Mouse (Mus musculus) forebrain, embryonic 10.5 days (tissue): ENCODE results near the gene Mcoln1. TPM values are rescaled to one million over a fixed set of nuclear protein-coding genes. Genes with fewer than 3 reads are reported as not detected.

ENCODE experiments used
- DNase-seq: peaks from one replicate; pipeline ENCODE4 v3.0.0-alpha.2; 2017; ENCODE audit warnings: low spot score; ENCODE audit errors: extremely low spot score
- H3K27ac ChIP-seq: fragments of 300-500 bp; sonication (generic); 2 replicates; pipeline ENCODE4 v1.5.1; 2016; ENCODE audit warnings: mild to moderate bottlenecking
- H3K27me3 ChIP-seq: fragments of 300-500 bp; sonication (generic); 2 replicates; pipeline ENCODE4 v1.6.1; 2016; ENCODE audit warnings: mild to moderate bottlenecking; ENCODE audit not compliant: poor library complexity, severe bottlenecking
- H3K36me3 ChIP-seq: fragments of 300-500 bp; sonication (generic); replicated peaks from 2 replicates; pipeline ENCODE4 v1.6.1; 2016; ENCODE audit warnings: mild to moderate bottlenecking, moderate library complexity
- H3K4me1 ChIP-seq: fragments of 300-500 bp; sonication (generic); 2 replicates; pipeline ENCODE4 v1.6.1; 2016
- H3K4me3 ChIP-seq: fragments of 300-500 bp; sonication (generic); 2 replicates; pipeline ENCODE4 v1.5.1; 2016; ENCODE audit warnings: mild to moderate bottlenecking, moderate library complexity
- H3K9me3 ChIP-seq: fragments of 300-500 bp; sonication (generic); 2 replicates; pipeline ENCODE4 v1.6.1; 2016; ENCODE audit warnings: mild to moderate bottlenecking, moderate library complexity
- WGBS: fragments of 180-500 bp; shearing (Covaris S2); methylation state at CpG from one replicate; pipeline ENCODE4 v1.1.7; 2016; 5-methylcytosine and 5-hydroxymethylcytosine counted together
- polyA plus RNA-seq: library from polyadenylated mRNA; unstranded; fragments of >200 nt; fragmentation: Nextera tagmentation; extraction: Ambion mirVana; gene quantifications from 2 replicates; pipeline ENCODE4 v1.2.1, GENCODE M21; 2016

Mcoln1 gene
- 56.9 and 59.3 TPM in 2 replicates for polyA plus RNA-seq

- no peaks in the 10 kb centered on the region for H3K27me3 ChIP-seq
- H3K36me3 ChIP-seq: peaks cover 44% of the 10 kb centered on the region
- peak within 1 kb of the TSS; percentile 93 for H3K27ac ChIP-seq
- peaks cover 32% of the 10 kb centered on the region for H3K4me1 ChIP-seq
- peaks cover 18% of the 10 kb centered on the region for H3K9me3 ChIP-seq
- peak within 1 kb of the TSS; percentile 83 for H3K4me3 ChIP-seq
- WGBS: under 1% methylated on average over 70 of the region's 70 CpGs
- peak; percentile 98 for DNase-seq
Measured at GRCm38 (mm10) chr8:3500235-3501090, at the start of gene Mcoln1. Gene Mcoln1 (plus strand): TSS chr8:3500457.

- Histone ChIP-seq H3K27me3 (no peaks in the 10 kb centered on the region), H3K4me3 (no peak overlapping the region), H3K27ac (no peak overlapping the region), H3K4me1 (no peaks in the 10 kb centered on the region), H3K36me3 (peaks cover 94% of the 10 kb centered on the region), H3K9me3 (peaks cover 5% of the 10 kb centered on the region; the same call in 1 of the 2 replicates)
- DNase-seq: peak; percentile 47
- WGBS: 34% methylated on average over 5 of the region's 5 CpGs
Measured at GRCm38 (mm10) chr8:3450670-3451069, 49.6 kb upstream of the Mcoln1 start.

- Histone ChIP-seq H3K4me3 (no peak overlapping the region), H3K9me3 (peaks cover 5% of the 10 kb centered on the region; the same call in 1 of the 2 replicates), H3K4me1 (no peaks in the 10 kb centered on the region), H3K36me3 (peaks cover 97% of the 10 kb centered on the region), H3K27me3 (no peaks in the 10 kb centered on the region), H3K27ac (no peak overlapping the region)
- 96% methylated on average over 25 of the region's 25 CpGs for WGBS
- DNase-seq: no peak
Measured at GRCm38 (mm10) chr8:3451992-3452391, 48.3 kb upstream of the Mcoln1 start.

- peaks cover 10% of the 10 kb centered on the region for H3K36me3 ChIP-seq
- H3K9me3 ChIP-seq: no peaks in the 10 kb centered on the region
- WGBS: 91% methylated on average over 2 of the region's 2 CpGs
Measured at GRCm38 (mm10) chr8:3463248-3463647, 37.0 kb upstream of the Mcoln1 start.

GRCm38 (mm10) chr8:3464309-3464708 is 35.9 kb upstream of the Mcoln1 start:
- Histone ChIP-seq H3K4me1 (peaks cover 11% of the 10 kb centered on the region), H3K36me3 (no peaks in the 10 kb centered on the region), H3K4me3 (no peak overlapping the region), H3K27ac (0 out of 2 replicates have a peak overlapping the region, but pooled peaks have one; percentile 35), H3K27me3 (no peaks in the 10 kb centered on the region), H3K9me3 (no peaks in the 10 kb centered on the region)
- peak; percentile 51 for DNase-seq
- WGBS: 58% methylated on average over 5 of the region's 5 CpGs

More at GRCm38 (mm10) chr8:3463248-3463647, 37.0 kb upstream of the Mcoln1 start:
- no peak for DNase-seq
- Histone ChIP-seq H3K27ac (no peak overlapping the region), H3K4me1 (peaks cover 11% of the 10 kb centered on the region), H3K27me3 (no peaks in the 10 kb centered on the region), H3K4me3 (no peak overlapping the region)

GRCm38 (mm10) chr8:3467006-3467885 is 33.0 kb upstream of the Mcoln1 start, which contains the start of gene Pex11g:
Gene Pex11g (minus strand): TSS chr8:3467680.
- Histone ChIP-seq H3K36me3 (no peaks in the 10 kb centered on the region), H3K9me3 (no peaks in the 10 kb centered on the region), H3K4me1 (peaks cover 11% of the 10 kb centered on the region), H3K27ac (peak within 1 kb of the TSS; percentile 94), H3K27me3 (no peaks in the 10 kb centered on the region), H3K4me3 (peak within 1 kb of the TSS; percentile 53)
- peak; percentile 99 for DNase-seq
- 9% methylated on average over 32 of the region's 32 CpGs for WGBS

GRCm38 (mm10) chr8:3467886-3468545 is 32.2 kb upstream of the Mcoln1 start:
- WGBS: 52% methylated on average over 9 of the region's 9 CpGs

GRCm38 (mm10) chr8:3468838-3469237 is 31.4 kb upstream of the Mcoln1 start:
- H3K4me3 ChIP-seq: no peak overlapping the region
- WGBS: 82% methylated on average over 1 of the region's 1 CpGs
- no peak for DNase-seq

More at GRCm38 (mm10) chr8:3467886-3468545, 32.2 kb upstream of the Mcoln1 start:
- Histone ChIP-seq H3K4me3 (peak overlapping the region; percentile 53), H3K27ac (peak overlapping the region; percentile 94), H3K36me3 (no peaks in the 10 kb centered on the region), H3K27me3 (no peaks in the 10 kb centered on the region), H3K9me3 (no peaks in the 10 kb centered on the region), H3K4me1 (peaks cover 11% of the 10 kb centered on the region)
- DNase-seq: no peak

GRCm38 (mm10) chr8:3470562-3470961 is 29.7 kb upstream of the Mcoln1 start, which contains the start of gene Tex45:
Gene Tex45 (plus strand): TSS chr8:3470862.
- Histone ChIP-seq H3K4me3 (no peak within 1 kb of the TSS), H3K27me3 (peaks cover 7% of the 10 kb centered on the region), H3K27ac (no peak within 1 kb of the TSS), H3K9me3 (no peaks in the 10 kb centered on the region), H3K36me3 (no peaks in the 10 kb centered on the region), H3K4me1 (peaks cover 11% of the 10 kb centered on the region)
- no peak for DNase-seq

More at GRCm38 (mm10) chr8:3468838-3469237, 31.4 kb upstream of the Mcoln1 start:
- Histone ChIP-seq H3K4me1 (peaks cover 11% of the 10 kb centered on the region), H3K9me3 (no peaks in the 10 kb centered on the region), H3K27me3 (no peaks in the 10 kb centered on the region; the same call in 1 of the 2 replicates), H3K27ac (no peak overlapping the region), H3K36me3 (no peaks in the 10 kb centered on the region)

- Histone ChIP-seq H3K4me1 (peaks cover 11% of the 10 kb centered on the region), H3K36me3 (no peaks in the 10 kb centered on the region), H3K27ac (no peak overlapping the region), H3K9me3 (no peaks in the 10 kb centered on the region), H3K27me3 (peaks cover 29% of the 10 kb centered on the region), H3K4me3 (peak overlapping the region; percentile 41)
- WGBS: 31% methylated on average over 37 of the region's 37 CpGs
- DNase-seq: no peak
Measured at GRCm38 (mm10) chr8:3475715-3476429, 24.4 kb upstream of the Mcoln1 start.

- H3K4me3 ChIP-seq: no peak overlapping the region
- 79% methylated on average over 4 of the region's 4 CpGs for WGBS
- no peak for DNase-seq
- no peaks in the 10 kb centered on the region for H3K9me3 ChIP-seq
- H3K36me3 ChIP-seq: no peaks in the 10 kb centered on the region
- no peak overlapping the region for H3K27ac ChIP-seq
- peaks cover 11% of the 10 kb centered on the region for H3K4me1 ChIP-seq
- H3K27me3 ChIP-seq: peaks cover 25% of the 10 kb centered on the region
Measured at GRCm38 (mm10) chr8:3480221-3480785, 20.0 kb upstream of the Mcoln1 start.
